Mouse (Mus musculus): ENCODE measurements around the gene BC016579.

GRCm38 (mm10) chr16:45690178-45690577, 36.3 kb upstream of the BC016579 start:
- TF ChIP-seq GATA1 (IDR thresholded peaks at IDR 0.05; ENCODE audit: borderline replicate concordance, low read length) (no peak), FLI1 (IDR thresholded peaks at IDR 0.05; ENCODE audit: low read length) (no peak)
